Mouse (Mus musculus): Measurements from ENCODE around the gene Trim25.

GRCm38 (mm10) chr11:88973776-88974701 lies 25.1 kb upstream of the Trim25 start:
- TF ChIP-seq CTCF (IDR thresholded peaks at IDR 0.05; ENCODE audit: borderline replicate concordance, insufficient read depth, low read depth, low read length) (peak; percentile 81), POLR2A (IDR thresholded peaks at IDR 0.05; ENCODE audit: borderline replicate concordance, insufficient read depth, low read length) (peak; percentile 53; the same call in 1 of the 2 replicates)
